Mouse (Mus musculus): Measurements from ENCODE around the gene Ncf1.

DNA sequence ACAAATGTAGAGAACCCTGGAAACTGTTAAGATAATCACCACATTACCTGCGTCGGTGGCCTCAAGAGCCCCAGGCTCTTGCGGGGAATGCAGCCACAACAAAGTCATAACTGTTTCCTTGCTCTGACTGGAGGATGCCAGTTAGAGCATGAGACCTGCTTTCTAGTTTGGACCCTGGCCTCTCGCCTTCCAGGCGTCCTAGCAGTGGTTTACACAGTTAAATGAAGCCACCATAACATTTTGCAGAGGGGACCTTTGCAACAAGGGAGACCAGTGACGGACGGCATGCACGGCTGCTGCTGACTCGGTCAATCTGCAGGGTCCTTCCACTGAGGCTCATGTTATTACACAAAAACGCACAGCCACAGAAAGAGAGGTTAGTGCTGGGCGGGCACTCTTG lies 43.3 kb upstream of the Ncf1 start:
- TF ChIP-seq NANOG (IDR thresholded peaks at IDR 0.05; ENCODE audit: borderline replicate concordance, low read length) (no peak), CTCF (conservative IDR thresholded peaks at IDR 0.05; ENCODE audit: low read length) (no peak)
